Mouse (Mus musculus) heart, embryonic 13.5 days (tissue): ENCODE data around the gene Smad5. TPM values are rescaled to one million over a fixed set of nuclear protein-coding genes. Genes with fewer than 3 reads are reported as not detected.

Experiments
- ATAC-seq: fragments of 200-750 bp; cut with Nextera tagmentation; 2 replicates; pipeline ENCODE4 v1.8.0; 2017; ENCODE audit warnings: moderate TSS enrichment; ENCODE audit not compliant: insufficient number of reproducible peaks, low FRiP score, low TSS enrichment; ENCODE audit errors: extremely low read depth
- H3K27ac ChIP-seq: fragments of 300-500 bp; sonication (generic); replicated peaks from 2 replicates; pipeline ENCODE4 v1.5.1; 2015; ENCODE audit warnings: moderate library complexity, mild to moderate bottlenecking, inconsistent platforms
- H3K27me3 ChIP-seq: fragments of 300-500 bp; sonication (generic); replicated peaks from 2 replicates; pipeline ENCODE4 v1.6.1; 2015; ENCODE audit warnings: mild to moderate bottlenecking, inconsistent platforms
- H3K36me3 ChIP-seq: fragments of 300-500 bp; sonication (generic); 2 replicates; pipeline ENCODE4 v1.6.1; 2015; ENCODE audit warnings: mild to moderate bottlenecking, inconsistent platforms
- H3K4me1 ChIP-seq: fragments of 300-500 bp; sonication (generic); 2 replicates; pipeline ENCODE4 v1.6.1; 2015; ENCODE audit warnings: inconsistent platforms
- H3K4me2 ChIP-seq: fragments of 300-500 bp; sonication (generic); 2 replicates; pipeline ENCODE4 v1.6.1; 2015; ENCODE audit warnings: inconsistent platforms, mild to moderate bottlenecking, moderate library complexity
- H3K4me3 ChIP-seq: fragments of 300-500 bp; sonication (generic); 2 replicates; pipeline ENCODE4 v1.5.1; 2015; ENCODE audit warnings: moderate library complexity, mild to moderate bottlenecking, inconsistent platforms
- H3K9ac ChIP-seq: fragments of 300-500 bp; sonication (generic); 2 replicates; pipeline ENCODE4 v1.6.1; 2015; ENCODE audit warnings: inconsistent platforms, mild to moderate bottlenecking, moderate library complexity
- H3K9me3 ChIP-seq: fragments of 300-500 bp; sonication (generic); 2 replicates; pipeline ENCODE4 v1.6.1; 2016; ENCODE audit warnings: inconsistent platforms
- whole genome bisulfite sequencing: fragments of 180-500 bp; shearing (Covaris S2); methylation state at CpG from one replicate; pipeline ENCODE4 v1.1.7; 2015; ENCODE audit warnings: mixed read lengths; 5-methylcytosine and 5-hydroxymethylcytosine counted together
- polyA plus RNA-seq: library from polyadenylated mRNA; unstranded; fragments of >200 nt; fragmentation: Nextera tagmentation; extraction: Ambion mirVana; gene quantifications from 2 replicates; pipeline ENCODE4 v1.2.1, GENCODE M21; 2015

Gene Smad5
- polyA plus RNA-seq, 1 experiment from 2014 or later, result 16.0 TPM

DNA sequence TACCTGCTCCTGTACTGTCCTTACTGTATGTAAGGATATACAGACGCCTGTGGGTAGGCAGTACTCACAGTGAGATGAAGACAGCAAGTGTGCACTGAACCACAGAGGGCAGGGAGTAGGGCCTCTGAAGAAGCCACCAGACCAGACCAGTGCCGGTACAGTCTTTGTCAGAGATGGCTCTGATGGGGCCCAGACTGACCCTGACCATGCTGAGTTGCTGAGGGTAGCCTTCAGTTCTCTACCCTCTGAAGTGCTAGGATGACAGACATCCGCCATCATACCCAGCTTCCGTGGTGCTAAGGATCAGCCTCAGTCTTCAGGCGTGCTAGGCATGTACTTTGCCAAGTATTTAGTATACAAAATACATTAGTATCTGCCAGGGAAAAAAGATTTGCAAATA is 36.7 kb downstream of the Smad5 start:
- Histone ChIP-seq H3K9ac (no peak overlapping the region), H3K27ac (no peak overlapping the region), H3K36me3 (peaks cover 65% of the 10 kb centered on the region)

DNA sequence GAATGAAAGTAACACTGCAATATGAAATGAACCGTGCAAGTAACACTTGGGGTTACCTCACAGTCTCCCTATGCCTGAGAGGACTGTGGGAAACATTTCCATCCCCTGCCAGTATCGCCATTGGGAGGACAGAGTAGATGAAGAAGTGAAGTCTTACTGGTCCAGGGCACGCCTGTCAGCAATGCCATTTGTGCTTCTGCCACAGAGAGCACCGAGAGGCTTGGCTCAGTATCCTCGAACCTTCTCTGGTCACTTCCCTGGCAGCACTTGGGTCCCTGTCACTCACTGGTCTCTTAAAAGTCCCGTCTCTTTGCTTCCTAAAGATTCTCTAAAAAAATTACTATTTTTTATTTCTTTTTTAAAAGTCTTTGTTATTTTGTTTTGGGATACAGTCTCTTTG is 37.7 kb downstream of the Smad5 start:
- Histone ChIP-seq H3K4me2 (no peak overlapping the region), H3K4me1 (no peaks in the 10 kb centered on the region), H3K4me3 (no peak overlapping the region), H3K27ac (no peak overlapping the region), H3K9ac (no peak overlapping the region), H3K36me3 (peaks cover 62% of the 10 kb centered on the region), H3K27me3 (no peaks in the 10 kb centered on the region), H3K9me3 (no peaks in the 10 kb centered on the region)
- 85% methylated on average over 6 of the region's 6 CpGs for WGBS
- no peak for ATAC-seq

More for the DNA sequence above, 36.7 kb downstream of the Smad5 start:
- Histone ChIP-seq H3K4me1 (peaks cover 2% of the 10 kb centered on the region; the same call in 1 of the 2 replicates), H3K27me3 (no peaks in the 10 kb centered on the region), H3K4me3 (no peak overlapping the region), H3K4me2 (no peak overlapping the region), H3K9me3 (no peaks in the 10 kb centered on the region)
- ATAC-seq, result no peak; the same call in 1 of the 2 replicates
- 87% methylated on average over 5 of the region's 5 CpGs for WGBS

DNA sequence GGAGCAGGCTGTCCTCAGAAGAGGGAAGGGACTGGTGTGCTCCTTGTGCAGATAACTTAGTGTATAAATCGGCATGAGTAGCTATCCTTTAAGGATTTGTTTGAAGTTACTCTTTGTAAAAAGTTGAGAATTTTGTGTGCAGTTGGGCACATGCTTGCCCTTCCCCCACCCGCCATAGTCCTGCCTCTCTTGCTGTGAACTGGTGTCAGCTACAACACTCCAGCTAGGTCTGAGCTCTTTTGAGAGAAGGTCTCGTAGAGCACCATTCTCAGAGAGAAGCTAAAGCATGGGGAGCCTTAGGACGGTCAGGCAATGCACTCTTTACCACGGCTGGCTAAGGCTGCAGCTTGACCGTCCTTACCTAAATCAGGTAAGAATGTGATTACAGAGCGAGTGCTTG is 38.9 kb downstream of the Smad5 start:
- Histone ChIP-seq H3K4me1 (no peaks in the 10 kb centered on the region), H3K9me3 (no peaks in the 10 kb centered on the region), H3K27ac (no peak overlapping the region), H3K4me2 (no peak overlapping the region), H3K4me3 (no peak overlapping the region), H3K36me3 (peaks cover 51% of the 10 kb centered on the region), H3K27me3 (no peaks in the 10 kb centered on the region), H3K9ac (no peak overlapping the region)
- 82% methylated on average over 7 of the region's 7 CpGs for WGBS
- ATAC-seq, result no peak

DNA sequence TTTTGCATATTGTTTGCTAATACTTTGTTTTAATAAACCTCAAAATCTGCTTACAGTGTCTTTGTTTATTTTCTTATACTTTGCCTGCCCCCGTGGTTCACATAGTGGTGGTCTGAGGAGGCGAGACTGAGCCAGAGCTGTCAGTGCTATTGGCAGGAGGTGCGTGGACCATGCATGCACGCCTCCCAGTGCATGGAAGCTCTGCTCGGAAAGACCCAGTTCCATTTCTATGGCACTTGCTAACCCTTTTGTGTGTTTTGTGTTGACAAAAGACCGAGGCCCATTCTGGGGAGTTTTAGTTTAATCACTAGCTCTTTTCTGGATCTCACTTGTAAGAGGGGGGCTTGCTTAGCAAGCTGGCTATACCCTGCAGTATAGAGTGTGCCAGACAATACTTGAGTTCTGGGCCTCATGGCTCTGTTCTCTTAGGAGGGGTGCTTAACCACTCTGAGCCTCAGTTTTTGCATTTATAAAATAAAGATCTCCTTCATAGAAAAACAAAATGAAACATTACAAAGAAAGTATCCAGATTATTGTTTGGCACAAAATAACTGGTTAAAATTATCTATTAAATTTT is 39.6 kb downstream of the Smad5 start:
- Histone ChIP-seq H3K4me1 (peaks cover 2% of the 10 kb centered on the region; the same call in 1 of the 2 replicates), H3K4me3 (no peak overlapping the region), H3K27me3 (no peaks in the 10 kb centered on the region), H3K9ac (no peak overlapping the region), H3K27ac (no peak overlapping the region), H3K36me3 (peaks cover 44% of the 10 kb centered on the region), H3K9me3 (no peaks in the 10 kb centered on the region), H3K4me2 (no peak overlapping the region)
- no peak for ATAC-seq
- WGBS, result 76% methylated on average over 6 of the region's 6 CpGs

DNA sequence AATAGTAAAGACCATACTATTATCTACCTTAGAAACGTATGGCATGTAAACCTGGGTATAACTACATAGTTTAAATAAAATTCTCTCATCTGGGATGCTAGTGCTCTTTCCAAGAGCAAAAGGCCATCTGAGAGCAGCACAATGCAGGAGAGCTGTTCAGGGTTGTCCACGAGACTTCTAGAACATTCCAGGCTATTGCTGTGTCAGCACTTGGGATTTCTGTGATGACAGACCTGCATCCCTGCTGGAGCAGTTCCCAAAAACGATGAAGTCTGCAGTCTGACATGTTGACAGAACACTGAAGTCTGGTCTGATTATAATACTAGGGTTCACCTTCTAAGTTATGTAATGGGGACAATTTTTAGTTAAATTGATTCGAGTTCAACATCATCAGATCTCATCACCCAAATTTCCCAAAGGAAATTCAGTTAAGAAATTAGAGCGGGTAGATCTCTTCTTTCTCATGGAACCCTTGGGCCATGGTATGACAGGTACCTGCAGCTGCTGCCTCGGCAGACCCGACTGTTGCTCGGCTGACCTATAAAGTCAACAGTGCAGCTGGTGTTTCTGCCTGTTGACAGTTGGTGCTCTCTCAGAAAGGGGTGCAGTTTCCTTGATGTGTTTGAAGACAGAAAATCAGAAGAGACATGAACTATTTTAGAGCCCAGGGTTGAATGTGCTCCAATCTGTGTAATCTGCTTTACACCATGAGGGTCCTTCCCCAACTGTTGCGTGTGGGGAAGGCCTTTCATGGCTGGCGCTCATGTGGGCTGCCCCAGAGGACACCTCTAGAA is 44.1 kb downstream of the Smad5 start:
- Histone ChIP-seq H3K9ac (no peak overlapping the region), H3K27me3 (peaks cover 27% of the 10 kb centered on the region), H3K27ac (peak overlapping the region; percentile 15; the same call in 1 of the 2 replicates), H3K4me3 (no peak overlapping the region), H3K4me2 (no peak overlapping the region), H3K4me1 (peaks cover 15% of the 10 kb centered on the region), H3K9me3 (no peaks in the 10 kb centered on the region), H3K36me3 (peaks cover 12% of the 10 kb centered on the region)
- no peak for ATAC-seq
- 70% methylated on average over 10 of the region's 10 CpGs for WGBS

DNA sequence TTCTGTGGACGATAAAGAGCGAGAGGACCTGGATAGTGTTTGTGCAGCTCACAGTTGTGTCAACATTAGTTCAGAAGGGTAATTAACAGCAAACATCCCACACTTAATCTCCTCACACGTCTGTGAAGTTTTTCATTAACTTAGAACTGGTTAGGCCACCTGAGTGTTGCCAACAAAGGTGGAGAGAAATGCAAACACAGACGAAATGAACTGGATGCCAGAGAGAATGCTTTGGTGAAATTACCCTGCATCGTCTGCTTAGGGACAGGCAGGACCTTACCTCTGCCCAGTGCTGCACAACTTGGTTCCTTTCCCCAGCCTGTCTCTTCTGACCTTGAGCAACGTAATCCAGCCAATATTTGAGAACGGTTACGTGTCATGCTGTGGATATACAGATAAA is 44.7 kb downstream of the Smad5 start:
- no peaks in the 10 kb centered on the region for H3K9me3 ChIP-seq
- ATAC-seq, result no peak
- H3K9ac ChIP-seq, result no peak overlapping the region
- no peak overlapping the region for H3K4me2 ChIP-seq
- H3K4me3 ChIP-seq, result no peak overlapping the region
- peaks cover 33% of the 10 kb centered on the region for H3K27me3 ChIP-seq
- WGBS, result 59% methylated on average over 8 of the region's 8 CpGs
- peaks cover 6% of the 10 kb centered on the region for H3K36me3 ChIP-seq
- peak overlapping the region; percentile 15; the same call in 1 of the 2 replicates for H3K27ac ChIP-seq
- H3K4me1 ChIP-seq, result peaks cover 20% of the 10 kb centered on the region

DNA sequence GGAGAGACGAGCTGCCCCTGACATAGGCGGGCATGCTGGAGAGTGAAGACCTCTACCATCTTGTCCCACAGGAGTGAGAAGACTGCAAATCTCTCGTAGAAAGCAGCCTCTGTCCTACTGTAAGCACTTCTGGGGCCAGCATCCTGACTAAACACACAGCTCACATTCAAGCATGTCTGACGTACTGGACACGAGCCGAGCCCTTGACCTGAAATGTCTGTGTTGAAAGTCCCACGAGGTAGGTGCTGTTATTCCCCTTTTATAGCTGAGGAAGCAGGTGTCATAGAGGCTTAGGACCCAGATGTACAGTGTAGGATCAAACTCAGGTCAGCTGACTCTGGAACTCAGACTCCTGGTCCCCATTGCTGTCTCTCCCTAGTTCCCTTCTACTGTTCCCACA is 46.6 kb downstream of the Smad5 start:
- H3K9ac ChIP-seq, result no peak overlapping the region
- peaks cover 34% of the 10 kb centered on the region for H3K4me1 ChIP-seq
- ATAC-seq, result no peak
- no peak overlapping the region for H3K4me2 ChIP-seq
- no peak overlapping the region for H3K27ac ChIP-seq
- H3K4me3 ChIP-seq, result no peak overlapping the region
- no peaks in the 10 kb centered on the region for H3K9me3 ChIP-seq
- WGBS, result 73% methylated on average over 7 of the region's 7 CpGs
- H3K36me3 ChIP-seq, result peaks cover under 1% of the 10 kb centered on the region; the same call in 1 of the 2 replicates
- peaks cover 51% of the 10 kb centered on the region for H3K27me3 ChIP-seq

DNA sequence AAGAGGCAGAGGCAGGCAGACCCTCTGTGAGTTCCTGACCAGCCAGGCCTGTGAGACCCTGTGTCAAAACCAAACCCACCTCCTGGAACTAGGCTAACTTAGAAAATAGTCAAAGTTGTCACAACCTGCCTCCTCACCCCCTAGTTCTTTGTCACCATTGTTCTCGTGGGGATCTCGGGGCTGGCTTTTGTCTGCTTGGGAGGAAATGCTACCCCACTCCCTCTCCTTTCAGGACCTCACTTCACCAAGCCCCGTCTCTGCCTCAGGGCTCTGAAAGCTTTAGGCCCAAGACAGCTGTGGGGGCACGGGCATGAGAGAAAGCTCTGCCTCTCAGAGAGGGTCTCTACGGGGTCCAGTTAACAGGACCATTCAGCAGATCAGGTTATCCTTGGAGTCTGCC is 49.0 kb downstream of the Smad5 start:
- no peaks in the 10 kb centered on the region for H3K36me3 ChIP-seq
- peaks cover 41% of the 10 kb centered on the region for H3K4me1 ChIP-seq
- ATAC-seq, result no peak
- H3K9ac ChIP-seq, result no peak overlapping the region
- H3K4me2 ChIP-seq, result peak overlapping the region; percentile 78; the same call in 1 of the 2 replicates
- peaks cover 74% of the 10 kb centered on the region for H3K27me3 ChIP-seq
- H3K9me3 ChIP-seq, result no peaks in the 10 kb centered on the region
- 49% methylated on average over 5 of the region's 5 CpGs for WGBS
- no peak overlapping the region; the same call in 1 of the 2 replicates for H3K4me3 ChIP-seq
- H3K27ac ChIP-seq, result no peak overlapping the region

DNA sequence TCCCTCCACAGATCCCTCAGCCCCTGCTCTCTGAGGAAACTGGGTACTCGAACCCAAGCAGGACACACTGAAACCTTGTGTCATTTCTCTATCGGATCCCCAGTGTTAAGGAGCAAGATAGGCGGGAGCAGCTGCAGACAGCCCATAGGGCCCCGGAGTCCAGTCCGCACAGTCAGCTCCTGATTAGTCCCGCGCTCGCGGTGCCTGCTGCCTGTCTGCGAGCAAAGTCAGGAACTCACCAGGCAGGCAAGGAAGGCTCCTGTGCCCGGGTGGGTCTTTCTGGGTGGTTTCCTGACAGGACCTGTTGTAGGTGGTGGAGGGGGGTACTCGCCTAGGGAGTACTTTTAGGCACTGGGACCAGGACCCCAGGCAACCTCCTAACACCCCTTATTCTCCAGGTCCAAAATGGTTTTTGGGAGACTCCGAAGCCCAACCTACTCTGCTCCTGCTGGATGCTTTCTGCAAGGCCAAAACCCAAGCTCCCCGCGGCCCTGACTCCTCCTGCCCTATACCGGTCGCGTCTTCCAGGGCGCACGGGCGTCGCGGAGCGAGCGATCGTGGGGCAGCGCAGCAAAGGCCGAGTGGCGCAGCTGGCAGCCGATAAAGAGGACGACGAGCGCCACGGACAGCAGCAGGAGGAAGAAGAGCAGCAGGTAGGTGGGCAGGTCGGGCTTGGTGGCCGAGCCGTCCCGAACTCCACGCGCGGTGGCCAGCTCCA is 49.8 kb downstream of the Smad5 start:
- Histone ChIP-seq H3K4me2 (peak overlapping the region; percentile 78), H3K9ac (peak overlapping the region; percentile 65), H3K4me3 (peak overlapping the region; percentile 60), H3K9me3 (no peaks in the 10 kb centered on the region), H3K36me3 (no peaks in the 10 kb centered on the region), H3K27ac (no peak overlapping the region), H3K27me3 (peaks cover 79% of the 10 kb centered on the region), H3K4me1 (peaks cover 37% of the 10 kb centered on the region)
- WGBS, result under 1% methylated on average over 38 of the region's 41 CpGs
- no peak for ATAC-seq

DNA sequence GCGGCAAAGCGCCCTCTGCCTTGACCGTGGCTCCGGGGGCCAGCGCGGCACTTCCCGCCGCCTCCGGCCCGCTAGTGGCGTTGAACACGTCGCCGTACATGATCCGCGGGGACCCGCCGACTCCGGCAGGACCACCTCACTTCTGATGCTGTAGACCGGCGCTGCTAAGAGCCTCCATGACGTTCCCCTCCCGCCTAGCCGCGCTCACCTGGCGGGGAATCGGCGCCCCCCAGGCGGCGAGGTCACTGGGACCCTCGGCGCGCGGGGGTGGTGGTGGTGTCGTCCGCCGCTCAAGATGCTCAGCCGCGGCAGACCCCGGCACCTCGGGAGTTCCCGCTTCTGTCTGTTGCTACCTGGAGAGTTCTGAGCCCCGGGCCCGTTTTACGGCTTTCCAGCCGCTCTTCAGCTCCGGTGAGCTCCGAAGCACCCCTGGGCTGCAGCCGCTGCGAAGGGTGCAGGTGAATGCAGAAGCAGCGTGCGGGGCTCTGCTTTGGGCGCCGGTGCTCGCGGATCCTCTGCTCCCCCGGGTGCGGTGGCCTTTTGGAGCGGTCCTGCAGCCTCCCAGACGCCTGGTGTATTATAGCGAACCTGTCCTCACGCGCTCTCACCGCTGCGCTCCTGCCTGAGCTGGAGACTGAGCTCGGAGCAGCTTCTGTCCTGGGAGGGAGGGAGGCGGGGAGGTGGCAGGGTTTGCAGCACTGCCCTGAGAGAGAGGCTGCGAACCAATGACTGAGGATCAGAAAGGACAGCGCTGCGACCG is 50.6 kb downstream of the Smad5 start, which contains the start of gene Gm45623:
TSS of gene Gm45623 (minus strand) at position 636 of the 760 bp plus-strand sequence.
- H3K27me3 ChIP-seq, result peaks cover 83% of the 10 kb centered on the region
- peak within 1 kb of the TSS; percentile 78 for H3K4me2 ChIP-seq
- H3K27ac ChIP-seq, result no peak within 1 kb of the TSS
- no peak for ATAC-seq
- peak within 1 kb of the TSS; percentile 60 for H3K4me3 ChIP-seq
- no peaks in the 10 kb centered on the region for H3K36me3 ChIP-seq
- H3K9ac ChIP-seq, result peak within 1 kb of the TSS; percentile 65
- WGBS, result 1% methylated on average over 71 of the region's 71 CpGs
- H3K4me1 ChIP-seq, result peaks cover 35% of the 10 kb centered on the region
- H3K9me3 ChIP-seq, result no peaks in the 10 kb centered on the region

DNA sequence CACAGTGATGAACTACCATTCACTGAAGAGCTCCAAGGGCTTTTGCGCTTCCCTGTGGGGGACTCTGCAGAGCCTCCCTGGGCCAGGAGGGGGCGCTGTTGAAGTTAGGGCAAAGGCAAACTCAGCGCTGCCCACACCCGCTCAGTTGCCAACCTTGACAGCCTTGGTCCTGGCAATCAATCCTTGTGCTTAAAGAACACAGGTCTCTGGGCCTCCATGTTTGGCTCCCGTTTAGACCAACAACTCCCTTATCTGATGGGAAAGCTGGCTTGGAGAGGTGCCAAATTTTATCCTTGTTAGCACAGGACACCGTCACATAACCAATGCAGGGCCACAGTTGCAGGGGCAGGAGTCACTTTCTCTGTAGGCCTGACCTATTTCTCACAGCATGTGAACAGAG is 53.1 kb downstream of the Smad5 start:
- Histone ChIP-seq H3K27ac (no peak overlapping the region), H3K4me1 (peaks cover 28% of the 10 kb centered on the region), H3K36me3 (no peaks in the 10 kb centered on the region)

More for the DNA sequence above, 53.1 kb downstream of the Smad5 start:
- 53% methylated on average over 6 of the region's 6 CpGs for WGBS
- Histone ChIP-seq H3K27me3 (peaks cover 73% of the 10 kb centered on the region), H3K4me2 (no peak overlapping the region), H3K9ac (no peak overlapping the region), H3K4me3 (no peak overlapping the region), H3K9me3 (no peaks in the 10 kb centered on the region)
- no peak for ATAC-seq
